Mouse (Mus musculus): ENCODE measurements around the gene Zfyve19. TPM values are rescaled to one million over a fixed set of nuclear protein-coding genes. Genes with fewer than 3 reads are reported as not detected.

Zfyve19 gene
- polyA plus RNA-seq, 1 experiment from 2014 or later = 40.4 TPM

- TF ChIP-seq CTCF (IDR thresholded peaks at IDR 0.05) = no peak
- DNase-seq (ENCODE audit: low read depth, low spot score) (no peak), ATAC-seq (no peak)
- ChIA-PET POLR2A (no interaction called here), CTCF (no interaction called here)
- no peaks in the 10 kb centered on the region for H3K27me3 ChIP-seq
- in situ Hi-C loops (cut with MboI; ENCODE audit: low pct_unique_long_range_greater_than_20kb) = no loop called here
These were observed 28.3 kb downstream of the Zfyve19 start for GRCm38 (mm10) chr2:119236682-119237209.

DNA sequence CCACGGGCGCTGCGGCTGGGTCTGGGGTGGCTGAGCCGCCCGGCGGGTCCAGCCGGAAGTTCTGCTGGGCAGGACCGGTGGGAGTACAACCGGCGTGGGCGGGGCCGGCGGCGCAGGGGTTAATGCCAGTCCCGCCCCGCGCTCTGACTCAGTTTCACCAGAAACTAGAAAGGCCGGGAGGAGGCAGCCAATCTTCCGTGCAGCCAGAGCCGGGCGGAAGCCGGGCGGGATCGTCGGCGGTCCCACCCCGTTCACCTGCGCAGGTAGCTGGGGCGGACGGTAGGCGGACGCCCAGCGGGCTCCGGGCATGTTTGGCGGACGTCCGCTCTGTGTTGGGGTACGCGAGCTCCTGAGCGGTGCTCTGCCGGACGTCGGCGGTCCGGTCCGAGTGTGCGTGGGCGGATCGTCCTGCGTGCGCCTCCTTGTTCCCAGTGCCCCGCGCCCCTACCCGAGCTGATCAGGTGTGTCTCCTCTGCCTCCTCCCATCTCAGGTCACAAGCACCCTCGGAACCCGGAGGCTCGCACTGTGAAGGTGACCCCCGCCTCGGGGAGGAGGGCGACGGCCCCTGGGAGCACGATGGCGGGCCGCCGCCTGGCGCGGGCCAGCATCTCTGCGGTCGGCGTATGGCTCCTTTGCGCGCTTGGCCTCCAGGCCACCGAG is 28.9 kb downstream of the Zfyve19 start, which contains the start of gene Spint1:
TSS of gene Spint1 (plus strand) at position 153 of the 661 bp plus-strand sequence.
- no peaks in the 10 kb centered on the region for H3K27me3 ChIP-seq
- no peak for DNase-seq (ENCODE audit: low read depth, low spot score)
- ChIA-PET CTCF (no interaction called here), POLR2A (no interaction called here)
- ATAC-seq = no peak
- TF ChIP-seq CTCF (IDR thresholded peaks at IDR 0.05) = no peak
- in situ Hi-C loops (cut with MboI; ENCODE audit: low pct_unique_long_range_greater_than_20kb) = no loop called here

DNA sequence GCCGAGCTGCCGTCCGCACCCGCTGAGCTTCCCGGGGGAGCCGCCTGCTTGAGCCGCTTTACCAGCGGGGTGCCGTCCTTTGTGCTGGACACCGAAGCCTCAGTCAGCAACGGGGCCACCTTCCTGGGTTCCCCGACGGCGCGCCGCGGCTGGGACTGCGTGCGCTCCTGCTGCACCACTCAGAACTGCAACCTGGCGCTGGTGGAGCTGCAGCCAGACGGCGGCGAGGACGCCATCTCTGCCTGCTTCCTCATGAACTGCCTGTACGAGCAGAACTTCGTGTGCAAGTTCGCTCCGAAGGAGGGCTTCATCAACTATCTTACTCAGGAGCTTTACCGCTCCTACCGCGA is 29.4 kb downstream of the Zfyve19 start:
- no peak for DNase-seq (ENCODE audit: low read depth, low spot score)
- H3K27me3 ChIP-seq = no peaks in the 10 kb centered on the region
- no peak for ATAC-seq
- ChIA-PET POLR2A (interaction anchor here (0.7 kb wide), 1 partner anchor 1665 kb away, joined by 3 read pairs; no protein-coding TSS in a partner anchor), CTCF (no interaction called here)
- in situ Hi-C loops (cut with MboI; ENCODE audit: low pct_unique_long_range_greater_than_20kb) = no loop called here
- no peak for TF ChIP-seq CTCF (IDR thresholded peaks at IDR 0.05)

GRCm38 (mm10) chr2:119238671-119239070 is 30.3 kb downstream of the Zfyve19 start:
- ChIA-PET POLR2A (interaction anchor here (0.7 kb wide), 1 partner anchor 1666 kb away, joined by 3 read pairs; no protein-coding TSS in a partner anchor), CTCF (no interaction called here)
- in situ Hi-C loops (cut with MboI; ENCODE audit: low pct_unique_long_range_greater_than_20kb) = no loop called here
- no peak for TF ChIP-seq CTCF (IDR thresholded peaks at IDR 0.05)
- H3K27me3 ChIP-seq = no peaks in the 10 kb centered on the region
- no peak for ATAC-seq
- DNase-seq (ENCODE audit: low read depth, low spot score) = no peak

DNA sequence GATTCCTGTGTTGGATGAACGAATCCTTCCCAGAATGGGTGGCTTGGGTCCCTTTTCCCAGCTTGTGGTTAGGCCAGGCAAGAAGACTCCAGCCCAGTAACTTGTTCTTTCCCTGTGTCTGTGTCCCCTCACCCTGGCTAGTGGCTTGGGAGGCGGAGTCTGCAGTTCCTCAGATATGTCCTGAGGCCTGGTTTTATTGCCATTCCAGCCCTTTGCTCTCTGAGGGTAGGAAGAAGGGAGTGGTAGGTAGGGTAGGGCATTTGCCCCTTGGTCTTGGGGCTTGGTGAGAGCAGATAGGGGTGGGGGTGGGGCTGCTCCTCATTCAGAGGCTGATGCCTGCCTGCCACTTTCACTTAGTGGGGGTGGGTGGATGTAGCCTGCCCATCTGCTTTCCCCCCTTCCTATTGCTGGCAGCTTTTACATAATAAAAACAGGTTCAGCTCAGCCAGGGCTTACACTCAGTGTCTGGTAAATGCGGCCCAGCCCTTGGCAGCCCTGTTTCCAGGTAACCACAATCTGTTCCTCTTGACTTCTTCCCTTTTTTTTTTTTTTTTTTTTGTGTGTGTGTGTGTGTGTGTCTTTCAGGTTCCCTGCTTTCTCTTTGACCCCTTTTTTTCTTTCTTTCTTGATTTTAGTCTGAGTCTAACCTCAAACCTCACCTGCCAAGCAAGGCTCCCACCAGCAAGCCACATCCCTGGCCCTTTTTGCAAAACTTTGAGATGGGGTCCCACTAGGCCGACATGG is 31.8 kb downstream of the Zfyve19 start:
- POLR2A ChIA-PET = no interaction called here
- CTCF ChIA-PET = no interaction called here
- TF ChIP-seq CTCF (IDR thresholded peaks at IDR 0.05) = no peak
- H3K27me3 ChIP-seq = no peaks in the 10 kb centered on the region
- in situ Hi-C loops (cut with MboI; ENCODE audit: low pct_unique_long_range_greater_than_20kb) = no loop called here
- DNase-seq (ENCODE audit: low read depth, low spot score) (no peak), ATAC-seq (no peak)

DNA sequence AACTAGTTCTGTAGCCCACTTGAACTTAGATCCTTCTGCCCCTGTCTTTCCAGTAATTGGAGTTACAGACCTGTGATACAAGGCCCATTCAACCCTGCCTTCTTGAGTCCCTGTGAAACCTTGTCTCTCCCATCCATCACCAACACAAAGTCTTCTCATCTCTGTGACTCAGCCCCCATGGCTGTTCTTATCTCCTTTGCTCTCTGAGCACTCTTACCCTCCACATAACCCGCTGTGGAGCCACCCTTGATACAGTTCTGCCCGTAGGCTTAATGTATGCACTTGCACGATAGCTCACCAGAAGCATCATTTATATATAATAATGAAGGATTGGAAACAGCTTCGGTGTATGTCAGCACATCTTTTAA is 32.4 kb downstream of the Zfyve19 start:
- DNase-seq (ENCODE audit: low read depth, low spot score) = no peak
- no peak for TF ChIP-seq CTCF (IDR thresholded peaks at IDR 0.05)
- H3K27me3 ChIP-seq = no peaks in the 10 kb centered on the region
- ChIA-PET POLR2A (no interaction called here), CTCF (no interaction called here)
- in situ Hi-C loops (cut with MboI; ENCODE audit: low pct_unique_long_range_greater_than_20kb) = no loop called here
- no peak for ATAC-seq

DNA sequence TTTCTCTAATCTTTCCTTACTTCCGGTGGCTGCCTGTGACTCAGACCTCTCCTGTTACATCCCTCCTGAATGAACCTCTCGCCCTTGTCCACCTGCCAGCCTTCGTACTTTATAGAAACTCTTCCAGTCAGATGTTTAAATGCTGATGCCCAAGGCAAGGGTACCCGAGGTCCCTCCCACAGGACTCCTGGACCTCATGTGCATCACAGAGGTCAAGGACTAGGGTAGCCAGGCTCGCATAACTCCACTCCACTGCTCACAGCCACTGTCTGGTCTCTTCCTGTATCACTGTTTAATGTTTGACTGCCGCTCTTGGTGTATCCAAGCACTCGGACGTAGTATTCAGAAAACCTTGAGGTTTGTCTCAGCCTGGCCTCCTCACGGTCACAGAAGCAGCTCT is 34.1 kb downstream of the Zfyve19 start:
- in situ Hi-C loops (cut with MboI; ENCODE audit: low pct_unique_long_range_greater_than_20kb) = no loop called here
- DNase-seq (ENCODE audit: low read depth, low spot score) (no peak), ATAC-seq (no peak)
- CTCF ChIA-PET = interaction anchor here (1.2 kb wide), 1 partner anchor 46 kb away, joined by 4 read pairs; the partner anchor contains the start of gene Vps18
- no peak for TF ChIP-seq CTCF (IDR thresholded peaks at IDR 0.05)
- no peaks in the 10 kb centered on the region for H3K27me3 ChIP-seq
- POLR2A ChIA-PET = interaction anchor here (0.7 to 1.6 kb wide), 2 partner anchors 9 kb away, joined by 3 read pairs; no protein-coding TSS in a partner anchor

GRCm38 (mm10) chr2:119245246-119245645 is 36.8 kb downstream of the Zfyve19 start:
- POLR2A ChIA-PET = no interaction called here
- in situ Hi-C loops (cut with MboI; ENCODE audit: low pct_unique_long_range_greater_than_20kb) = no loop called here
- H3K27me3 ChIP-seq = no peaks in the 10 kb centered on the region
- CTCF ChIA-PET = interaction anchor here (2.2 kb wide), 1 partner anchor 43 kb away, joined by 10 read pairs; the partner anchor contains the start of gene Vps18
- DNase-seq (ENCODE audit: low read depth, low spot score) (no peak), ATAC-seq (no peak)
- TF ChIP-seq CTCF (IDR thresholded peaks at IDR 0.05) = no peak

DNA sequence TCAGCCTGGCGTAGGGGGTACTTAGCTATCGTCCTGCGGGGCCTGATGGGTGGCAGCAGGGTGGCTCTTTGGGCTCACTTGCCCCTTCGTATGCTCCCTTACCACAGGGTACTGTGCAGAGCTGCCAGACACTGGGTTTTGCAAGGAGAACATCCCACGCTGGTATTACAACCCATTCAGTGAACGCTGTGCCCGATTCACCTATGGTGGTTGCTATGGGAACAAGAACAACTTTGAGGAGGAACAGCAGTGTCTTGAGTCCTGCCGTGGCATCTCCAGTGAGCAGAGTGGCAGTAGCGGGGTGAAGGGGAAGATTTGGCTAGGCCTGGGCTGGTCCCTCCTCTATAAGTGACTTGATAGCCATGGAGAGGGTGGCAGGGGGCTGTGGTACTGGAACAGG is 39.5 kb downstream of the Zfyve19 start:
- POLR2A ChIA-PET = no interaction called here
- no peak for TF ChIP-seq CTCF (IDR thresholded peaks at IDR 0.05)
- in situ Hi-C loops (cut with MboI; ENCODE audit: low pct_unique_long_range_greater_than_20kb) = no loop called here
- CTCF ChIA-PET = no interaction called here
- DNase-seq (ENCODE audit: low read depth, low spot score) (no peak), ATAC-seq (no peak)
- H3K27me3 ChIP-seq = no peaks in the 10 kb centered on the region

DNA sequence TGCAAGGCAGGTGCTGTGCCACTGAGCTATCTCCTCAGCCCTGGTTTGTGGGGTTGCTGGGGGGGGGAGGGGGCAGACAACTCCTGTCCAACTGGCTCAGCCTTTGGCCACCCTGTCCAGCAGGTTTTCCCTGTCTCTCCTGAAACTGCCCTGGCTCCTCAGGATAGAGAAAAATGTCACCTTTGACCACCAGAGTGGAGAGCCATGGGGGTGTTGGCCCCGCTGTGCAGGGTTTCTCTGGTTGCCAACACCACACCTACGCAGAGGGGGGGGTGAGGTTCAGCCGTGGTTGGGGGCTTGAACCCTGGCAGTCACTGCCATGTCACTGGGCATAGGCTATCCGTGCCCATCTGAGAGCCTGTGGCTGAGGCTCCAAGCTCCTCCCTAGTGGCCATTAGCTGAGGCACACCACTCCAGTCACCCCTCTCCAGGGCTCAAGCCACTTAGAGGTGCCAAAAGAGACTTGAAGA is 41.2 kb downstream of the Zfyve19 start:
- ATAC-seq = no peak
- no peak for TF ChIP-seq CTCF (IDR thresholded peaks at IDR 0.05)
- DNase-seq (ENCODE audit: low read depth, low spot score) = no peak
- CTCF ChIA-PET = interaction anchor here (1.2 to 8.5 kb wide), 3 partner anchors 35 to 47 kb away, joined by 5 to 82 read pairs (median 8); partner anchors contain the start of gene Vps18
- H3K27me3 ChIP-seq = no peaks in the 10 kb centered on the region
- POLR2A ChIA-PET = interaction anchor here (0.6 to 1.2 kb wide), 2 partner anchors 38 to 1061 kb away, joined by 3 to 7 read pairs; no protein-coding TSS in a partner anchor
- in situ Hi-C loops (cut with MboI; ENCODE audit: low pct_unique_long_range_greater_than_20kb) = loop anchor here (5.0 kb wide), 1 partner anchor 38 kb away; the partner anchor contains the start of gene Vps18
